Mouse (Mus musculus) gastrocnemius, postnatal 36 days (tissue): ENCODE results near the gene Trak1. TPM values are rescaled to one million over a fixed set of nuclear protein-coding genes. Genes with fewer than 3 reads are reported as not detected.
A peak's percentile ranks its signal among the peaks of the same experiment; 100 is the strongest.

Source experiments
- DNase-seq, 2 experiments: peaks; one replicate each; pipeline ENCODE4 v3.0.0; 2022
- intact Hi-C: fragments of 180-260 bp; cut with DNase I; formaldehyde crosslinking; loops from one replicate; pipeline ENCODE4 v1.15.1; 2025
- total RNA-seq, 2 experiments: library from RNA; stranded (reverse); gene quantifications; 2 replicates each; pipeline ENCODE4 v1.2.3; 2021

Gene Trak1
- total RNA-seq, 2 experiments from 2014 or later = 182 to 188 TPM

DNA sequence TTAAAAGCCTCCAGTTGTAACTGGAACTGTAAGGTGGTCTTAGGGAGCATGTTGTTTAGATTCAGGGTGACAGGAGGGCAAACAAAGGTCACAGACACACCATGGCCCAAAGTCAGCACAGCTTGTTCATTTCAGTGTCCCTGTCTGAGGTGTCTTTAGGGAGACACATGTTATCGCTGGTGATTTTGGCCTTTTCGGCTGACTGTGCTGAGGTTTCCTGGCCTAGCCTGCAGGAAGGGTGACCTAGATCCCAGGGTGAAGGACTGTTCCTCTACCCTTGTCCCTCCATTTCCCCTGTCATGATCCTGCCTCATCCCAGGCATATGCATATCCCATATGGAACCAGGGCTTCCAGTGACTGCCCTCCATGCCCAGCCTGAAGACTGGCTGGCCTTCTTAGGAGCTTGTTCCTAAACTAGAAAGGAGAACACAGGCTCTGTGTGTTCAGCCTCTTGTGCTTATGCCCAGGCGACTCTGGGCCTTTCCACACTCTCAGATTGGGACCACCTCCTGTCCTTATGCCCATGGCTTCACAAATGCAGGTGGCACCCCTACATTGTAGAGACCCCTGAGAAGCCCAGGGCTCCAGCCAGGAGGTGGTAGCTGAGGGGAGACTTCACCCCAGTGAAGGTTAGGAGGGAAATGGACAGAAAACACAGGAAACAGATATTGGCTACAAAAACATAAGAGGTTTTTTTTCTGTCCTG, 62.1 kb downstream of the Trak1 start:
- no peak for DNase-seq
- intact Hi-C loops = no loop called here

DNA sequence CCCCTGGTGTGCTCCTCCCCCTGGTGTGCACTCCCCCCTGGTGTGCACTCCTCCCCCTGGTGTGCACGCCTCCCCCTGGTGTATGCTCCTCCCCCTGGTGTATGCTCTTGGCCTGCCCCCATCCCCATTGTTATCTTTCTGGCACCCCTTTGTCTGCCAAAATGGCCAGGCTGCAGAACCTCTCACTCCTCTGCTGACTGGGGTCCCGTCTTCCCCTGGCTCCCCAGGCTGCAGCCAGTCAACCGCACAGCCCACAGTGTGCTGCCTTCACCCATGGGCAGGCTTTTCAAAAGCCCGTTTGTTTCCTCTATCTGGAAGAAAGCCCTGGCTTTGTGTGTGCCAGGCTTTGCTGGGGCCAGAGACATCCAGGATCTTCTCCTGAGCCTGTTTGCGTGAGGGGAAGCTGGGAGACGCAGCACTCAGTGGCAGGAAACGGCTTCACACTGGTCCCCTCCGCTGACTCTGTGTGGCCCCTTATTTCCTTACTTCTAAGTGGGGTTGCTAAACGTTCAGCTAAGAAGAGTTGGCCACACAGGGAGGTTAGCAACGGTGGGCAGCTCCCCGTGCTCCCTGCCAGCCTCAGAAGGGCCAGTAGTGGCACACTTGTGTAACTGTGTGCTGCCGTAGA, 63.1 kb downstream of the Trak1 start:
- no peak for DNase-seq
- intact Hi-C loops = no loop called here

DNA sequence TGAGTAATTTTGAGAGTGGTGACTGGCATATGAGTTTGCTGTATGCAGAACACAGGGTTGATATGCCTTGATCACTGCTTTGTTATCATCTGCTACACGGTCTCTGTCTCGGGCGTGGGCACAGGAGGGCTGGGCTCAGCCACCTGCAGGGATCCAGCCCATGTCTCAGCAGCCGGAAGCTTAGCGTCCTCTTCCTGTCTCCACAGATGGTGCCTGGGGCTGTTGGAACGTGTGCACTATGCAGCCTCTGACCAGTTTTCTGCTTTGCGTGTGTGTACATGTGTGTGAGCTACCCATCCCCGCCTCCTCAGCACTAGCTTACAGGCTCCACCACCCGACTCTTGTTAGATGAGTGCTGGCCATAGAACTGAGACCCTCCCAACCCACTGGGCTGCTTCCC, 63.7 kb downstream of the Trak1 start:
- intact Hi-C loops = no loop called here
- no peak for DNase-seq

DNA sequence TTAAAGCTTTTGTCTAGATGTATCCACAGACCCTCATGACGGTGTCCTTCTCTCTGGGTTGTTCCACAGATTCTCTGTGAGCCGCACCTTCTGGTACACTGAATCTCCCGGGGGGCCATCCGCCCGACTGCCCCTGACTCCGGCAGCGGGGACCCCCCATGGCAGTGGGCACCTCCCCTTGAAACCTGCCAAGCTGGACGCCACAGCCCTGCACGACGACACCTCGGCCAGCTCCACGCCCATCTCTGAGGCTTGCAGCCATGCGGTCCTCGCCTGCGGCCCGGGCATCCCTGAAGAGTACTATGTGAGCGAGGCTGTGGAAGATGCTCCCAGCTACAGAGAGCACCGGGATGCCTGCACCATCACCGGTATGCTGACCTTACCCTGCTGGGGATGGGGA, 66.6 kb downstream of the Trak1 start:
- no peak for DNase-seq
- intact Hi-C loops = no loop called here

DNA sequence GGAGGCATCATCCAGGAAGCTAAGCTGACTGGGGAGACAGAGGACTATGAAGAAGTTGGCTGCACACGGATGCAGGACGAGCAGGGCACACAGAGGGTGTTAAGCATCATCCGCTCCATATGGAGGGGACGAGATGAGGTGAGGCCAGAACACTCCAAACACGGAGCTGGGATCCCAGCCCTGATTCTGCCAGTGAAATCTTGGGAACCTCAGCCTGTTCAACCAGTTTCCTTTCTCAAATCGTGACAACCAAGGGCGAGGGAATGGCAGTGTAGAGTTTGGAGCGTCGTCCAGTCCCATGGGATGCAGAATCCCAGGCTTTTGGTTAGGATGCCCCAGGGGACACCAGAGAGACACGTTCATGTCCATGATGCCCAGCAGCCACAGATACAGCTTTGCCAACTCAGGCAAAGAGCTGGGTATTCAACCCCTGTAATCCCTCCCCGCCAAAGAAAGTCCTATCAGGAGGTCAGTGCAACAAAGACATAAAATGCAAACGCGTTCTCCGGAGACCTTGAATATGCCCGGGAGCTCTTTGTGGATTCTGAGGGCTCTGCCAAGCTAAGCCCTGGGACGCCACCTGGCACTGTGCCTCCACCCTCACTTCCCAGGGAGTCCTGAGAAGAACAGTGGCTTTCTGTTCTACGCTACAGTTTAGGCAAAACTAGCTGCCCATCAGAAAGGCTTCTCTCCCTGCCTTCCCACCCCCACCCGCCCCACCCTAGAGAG, 69.0 kb downstream of the Trak1 start:
- peak in 1 of 2 experiments; percentile 57 for DNase-seq
- intact Hi-C loops = no loop called here

DNA sequence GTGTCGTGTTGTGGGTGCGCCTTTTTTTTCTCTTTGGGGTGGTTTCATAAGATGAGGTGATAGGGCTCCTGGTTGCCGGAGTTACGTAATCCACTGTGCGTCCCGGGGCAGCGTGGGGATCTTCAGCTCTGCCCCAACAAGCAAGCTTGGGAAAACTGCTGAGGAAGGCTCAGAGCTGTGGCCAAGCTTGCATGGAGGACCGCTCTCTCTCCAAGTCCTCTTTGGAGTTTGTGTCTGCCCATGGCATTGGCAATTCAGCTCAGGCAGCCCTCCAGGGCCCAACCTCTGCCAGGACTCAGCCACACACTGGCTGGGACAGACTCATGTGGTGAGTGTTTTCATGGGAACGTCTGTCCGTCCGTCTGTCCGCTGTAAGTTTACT, 69.6 kb downstream of the Trak1 start:
- intact Hi-C loops = no loop called here
- peak; percentile 65 to 71 for DNase-seq

DNA sequence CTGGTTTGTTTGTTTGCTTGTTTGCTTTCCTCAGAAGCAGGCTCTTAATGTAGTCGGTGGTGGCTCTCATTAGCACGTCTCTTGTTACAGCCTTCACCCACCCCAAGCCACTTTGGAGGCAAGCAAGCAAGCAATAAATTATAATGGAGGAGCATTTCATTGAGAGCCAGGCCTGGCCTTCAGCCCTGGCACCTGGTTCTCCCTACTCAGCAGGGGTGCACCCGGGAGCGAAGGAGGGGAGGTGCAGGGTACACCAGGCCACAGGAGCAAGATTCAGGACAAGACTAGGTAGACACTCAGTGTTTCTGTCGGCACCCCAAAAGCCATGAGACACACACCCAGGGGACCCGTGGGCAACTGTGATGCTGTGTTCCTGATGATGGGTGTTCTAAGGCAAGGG, 72.3 kb downstream of the Trak1 start:
- DNase-seq = peak in 1 of 2 experiments; percentile 40
- intact Hi-C loops = no loop called here

DNA sequence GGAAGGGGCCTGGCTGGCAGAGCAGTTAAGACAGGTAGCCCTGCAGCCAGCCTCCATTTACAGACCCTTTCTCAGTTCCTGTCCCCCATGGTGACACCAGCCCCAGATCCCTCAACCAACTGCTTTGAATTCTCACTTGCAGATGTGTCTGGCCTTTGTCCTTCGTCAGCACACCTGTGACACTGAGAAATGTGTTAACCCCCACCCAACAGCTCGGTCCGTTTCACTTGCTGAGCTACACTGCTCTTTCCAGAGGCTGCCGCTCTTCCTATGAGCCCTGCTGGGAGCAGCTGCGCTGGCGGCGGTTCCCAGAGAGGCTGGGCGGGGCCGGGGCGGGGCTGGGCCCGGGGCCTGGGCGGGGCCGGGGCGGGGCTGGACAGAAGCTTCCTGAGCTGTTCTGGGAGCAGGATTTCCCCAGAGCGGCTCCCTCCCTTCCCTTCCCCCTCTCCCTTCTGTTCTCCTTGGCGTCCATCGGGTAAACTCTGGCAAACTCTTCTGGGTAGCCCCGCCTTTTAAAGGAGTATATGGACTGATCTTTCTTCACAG, 74.1 kb downstream of the Trak1 start:
- intact Hi-C loops = loop anchor here (5.0 kb wide), 1 partner anchor 74 kb away; the partner anchor contains the start of gene Trak1
- peak; percentile 52 to 73 for DNase-seq

DNA sequence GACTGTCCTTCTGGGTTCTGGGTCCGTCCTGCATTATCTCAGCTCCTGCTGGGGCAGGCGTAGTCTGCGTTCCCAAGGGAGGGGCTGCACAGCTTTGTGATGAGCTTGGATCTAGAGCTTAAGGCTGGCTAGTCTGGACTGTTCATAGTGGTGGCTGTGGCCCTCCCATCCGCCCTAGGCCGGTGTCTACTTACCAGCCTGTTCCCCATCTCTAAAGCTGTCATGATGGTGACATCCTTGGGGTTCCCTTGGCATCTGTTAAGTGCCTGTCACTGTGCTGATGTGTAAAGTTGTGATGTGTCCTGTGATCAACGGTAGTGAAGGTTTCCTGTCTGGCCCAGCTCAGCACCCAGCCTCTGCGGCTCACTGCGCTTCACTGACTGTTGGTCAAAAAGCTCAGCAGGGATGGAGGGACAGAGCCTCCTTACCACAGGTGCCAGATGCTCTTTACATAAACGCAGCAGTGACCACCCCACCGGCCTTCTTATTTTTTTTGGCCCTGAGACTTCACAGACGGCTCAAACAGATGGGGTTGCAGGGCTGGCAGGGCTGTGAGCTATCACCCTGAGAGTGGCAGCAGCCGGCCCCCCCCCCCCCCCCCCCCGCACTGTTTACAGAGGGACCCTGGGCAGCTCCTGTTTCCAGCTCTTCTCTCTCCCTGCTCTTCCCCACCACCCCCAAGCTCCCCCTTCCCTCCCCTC, 74.8 kb downstream of the Trak1 start:
- no peak for DNase-seq
- intact Hi-C loops = loop anchor here (2.0 to 5.0 kb wide), 2 partner anchors 75 to 125 kb away; partner anchors contain the start of gene Trak1

DNA sequence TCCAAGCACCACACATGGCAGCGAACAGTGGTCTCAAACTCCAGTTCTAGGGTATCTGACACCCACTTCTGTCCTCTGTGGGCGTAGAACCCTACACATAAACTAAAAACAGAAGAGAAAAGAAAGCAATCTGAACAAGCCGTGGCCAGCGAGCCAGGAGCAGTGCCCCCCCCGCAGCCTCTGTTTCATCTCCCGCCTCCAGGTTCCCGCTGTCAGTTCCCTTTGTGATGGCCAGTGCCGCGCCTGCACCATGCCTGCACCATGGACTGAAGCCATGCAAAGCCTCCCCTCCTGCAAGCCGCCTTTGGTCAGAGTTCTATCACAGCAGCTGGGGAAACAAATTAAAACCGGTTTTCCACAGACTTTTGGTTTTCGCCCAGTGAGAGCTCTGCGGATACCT, 75.8 kb downstream of the Trak1 start:
- intact Hi-C loops = loop anchor here (2.0 to 5.0 kb wide), 2 partner anchors 76 to 126 kb away; partner anchors contain the start of gene Trak1
- DNase-seq = no peak

DNA sequence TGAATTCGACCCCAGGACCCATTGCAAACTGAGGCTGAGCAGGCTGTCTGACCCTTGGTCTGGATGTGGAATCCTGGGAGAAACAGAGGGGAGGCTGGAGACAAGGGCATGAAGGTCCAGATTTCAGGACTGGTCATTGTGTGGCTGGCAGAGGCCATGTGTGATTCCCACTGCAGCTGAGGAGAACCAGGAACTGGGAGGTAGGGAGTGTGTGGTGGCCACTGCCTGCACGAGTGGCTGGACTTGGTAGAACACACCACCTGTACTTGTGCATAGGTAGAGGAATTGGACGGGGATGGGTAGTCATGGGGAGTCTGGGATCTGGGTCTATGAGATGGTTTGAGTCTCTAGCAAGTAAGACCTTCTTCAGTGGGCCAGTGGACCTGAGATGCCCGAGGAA, 76.2 kb downstream of the Trak1 start:
- intact Hi-C loops = loop anchor here (2.0 to 5.0 kb wide), 2 partner anchors 76 to 127 kb away; partner anchors contain the start of gene Trak1
- DNase-seq = no peak

DNA sequence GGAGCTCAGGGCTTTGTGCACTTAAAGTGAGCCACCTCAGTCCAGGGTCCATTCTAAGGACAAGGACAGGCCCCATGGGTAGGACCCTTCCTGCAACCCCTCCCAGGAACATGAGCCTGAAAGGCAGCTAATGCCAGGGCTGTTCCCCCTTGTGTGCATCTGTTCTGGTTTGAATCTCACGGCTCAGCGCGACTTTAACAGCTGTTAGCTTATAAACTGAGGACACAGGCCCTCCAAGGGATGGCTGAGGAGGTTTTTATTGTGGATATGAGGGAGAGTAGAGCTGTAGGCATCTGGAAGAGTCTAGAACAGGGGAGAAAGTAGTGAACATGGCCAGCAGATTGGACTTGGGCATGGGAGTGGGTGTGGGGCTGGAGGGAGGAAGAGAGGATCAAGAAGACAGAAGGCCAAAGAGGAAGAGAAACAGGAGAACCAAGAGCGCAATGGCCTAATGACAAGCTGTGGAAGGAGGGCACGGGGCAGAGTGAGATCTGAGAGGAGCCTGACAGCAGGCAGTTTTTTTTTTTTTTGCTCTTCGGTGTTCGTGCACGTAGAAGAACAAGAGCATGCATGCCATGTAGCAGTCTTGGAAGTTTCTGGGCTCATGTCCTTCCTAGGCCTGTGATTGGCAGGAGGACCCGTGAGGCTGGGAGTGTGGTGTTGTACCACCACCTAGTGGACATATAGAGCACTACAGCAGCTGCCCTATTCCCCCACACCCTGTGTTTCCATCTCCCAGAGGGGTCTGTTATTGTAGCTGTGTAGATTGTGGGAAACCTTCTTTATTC, 77.0 kb downstream of the Trak1 start:
- DNase-seq = peak in 1 of 2 experiments; percentile 58
- intact Hi-C loops = loop anchor here (1.0 to 5.0 kb wide), 2 partner anchors 77 to 93 kb away; partner anchors contain the start of gene Trak1

DNA sequence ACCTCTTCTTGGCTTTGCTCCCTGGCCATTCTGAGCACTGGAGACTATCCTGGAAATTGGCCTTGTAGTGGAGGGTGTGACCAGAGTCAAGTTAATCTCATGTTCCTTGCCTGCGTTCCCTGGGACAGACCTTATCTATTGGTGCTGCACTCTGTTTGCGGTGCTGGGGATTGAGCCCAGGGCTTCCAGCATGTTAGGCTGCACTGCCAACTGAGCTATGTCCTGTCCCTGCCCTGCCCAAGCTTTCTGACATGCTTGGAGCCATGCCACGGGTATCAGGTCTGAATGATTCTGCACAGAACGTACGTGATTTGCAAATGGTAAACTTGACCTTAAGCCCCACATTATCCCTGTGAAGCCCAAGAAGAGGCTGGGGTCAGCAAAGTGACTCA, 77.6 kb downstream of the Trak1 start:
- intact Hi-C loops = loop anchor here (1.0 to 5.0 kb wide), 2 partner anchors 78 to 94 kb away; partner anchors contain the start of gene Trak1

DNA sequence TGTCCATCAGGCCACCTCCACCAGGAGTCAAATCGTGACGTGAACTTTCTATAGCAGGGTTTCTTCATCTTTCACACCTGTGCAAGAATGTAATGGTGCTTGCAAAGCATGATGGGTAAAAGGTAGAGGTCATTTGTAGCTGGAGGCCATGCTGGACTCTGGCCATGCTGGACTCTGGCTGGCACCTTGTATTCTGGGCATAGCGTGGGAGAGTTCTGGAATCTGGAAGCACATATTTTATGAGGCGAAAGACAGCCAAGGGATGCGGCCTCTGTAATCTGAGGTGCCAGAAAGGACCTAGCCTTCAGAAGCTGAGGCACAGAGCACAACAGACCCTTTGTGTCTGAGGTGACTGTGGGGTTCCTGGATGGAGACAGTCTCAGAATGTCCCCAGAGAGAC, 78.8 kb downstream of the Trak1 start:
- intact Hi-C loops = no loop called here
- DNase-seq = no peak

More for the DNA sequence above, 77.6 kb downstream of the Trak1 start:
- DNase-seq = no peak

DNA sequence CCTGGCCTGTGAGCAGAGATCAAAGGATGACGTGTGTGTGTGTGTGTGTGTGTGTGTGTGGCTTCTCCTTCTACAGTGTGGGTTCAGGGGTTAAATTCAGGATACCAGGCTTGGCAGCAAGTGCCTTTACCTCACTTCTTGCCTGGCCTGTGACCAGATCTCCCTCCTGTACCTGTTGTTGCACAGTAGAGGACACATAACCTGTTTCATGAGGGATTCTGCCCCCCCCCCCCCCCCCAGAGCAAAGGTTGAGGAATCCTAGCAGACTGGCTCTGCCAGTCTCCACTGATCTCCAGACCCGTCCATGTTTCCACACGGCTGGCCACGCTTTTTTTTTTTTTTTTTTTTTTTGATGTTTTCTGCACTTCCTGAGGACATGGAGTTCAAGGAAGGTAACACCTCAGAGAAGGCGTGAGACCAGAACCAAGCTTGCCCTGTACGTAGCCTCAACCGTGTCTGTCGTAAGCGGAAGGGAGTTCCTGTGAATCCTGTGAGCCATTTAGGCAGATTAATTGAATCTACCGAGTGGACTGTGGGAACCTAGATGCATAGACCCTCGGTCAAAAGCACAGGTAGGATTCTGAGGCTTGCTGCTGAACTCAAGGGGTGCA, 83.1 kb downstream of the Trak1 start:
- intact Hi-C loops = loop anchor here (5.0 kb wide), 2 partner anchors 227 to 788 kb away; no protein-coding TSS in a partner anchor
- no peak for DNase-seq

DNA sequence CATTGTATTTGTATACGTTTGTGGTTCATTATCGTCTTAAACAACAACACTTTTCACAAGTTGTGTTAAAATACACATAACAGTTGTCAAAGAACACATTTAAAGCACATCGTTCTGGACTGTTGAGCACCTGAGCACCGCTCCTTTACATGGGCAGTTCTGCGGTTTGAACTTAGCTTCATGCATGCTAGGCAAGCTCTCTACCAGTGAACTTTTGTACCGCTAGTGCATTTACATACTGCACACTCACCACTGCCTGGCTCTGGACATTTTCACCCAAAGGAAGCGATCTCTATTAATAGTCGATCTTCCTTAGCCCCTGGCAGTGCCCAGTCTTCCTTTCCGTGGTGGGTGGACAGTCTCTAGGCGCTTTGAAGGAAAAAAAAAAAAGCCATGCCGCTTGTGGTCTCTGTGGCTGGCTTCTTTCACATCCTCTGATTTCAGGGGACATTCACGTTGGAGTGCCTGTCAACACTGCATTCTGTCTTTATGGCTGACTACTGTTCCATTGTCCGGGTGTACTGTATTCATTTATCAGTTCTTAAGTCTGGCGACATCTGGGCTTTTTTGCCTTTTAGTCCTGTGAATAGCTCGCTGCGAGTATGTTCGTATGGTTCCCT, 84.5 kb downstream of the Trak1 start:
- no peak for DNase-seq
- intact Hi-C loops = loop anchor here (5.0 kb wide), 2 partner anchors 226 to 789 kb away; no protein-coding TSS in a partner anchor

DNA sequence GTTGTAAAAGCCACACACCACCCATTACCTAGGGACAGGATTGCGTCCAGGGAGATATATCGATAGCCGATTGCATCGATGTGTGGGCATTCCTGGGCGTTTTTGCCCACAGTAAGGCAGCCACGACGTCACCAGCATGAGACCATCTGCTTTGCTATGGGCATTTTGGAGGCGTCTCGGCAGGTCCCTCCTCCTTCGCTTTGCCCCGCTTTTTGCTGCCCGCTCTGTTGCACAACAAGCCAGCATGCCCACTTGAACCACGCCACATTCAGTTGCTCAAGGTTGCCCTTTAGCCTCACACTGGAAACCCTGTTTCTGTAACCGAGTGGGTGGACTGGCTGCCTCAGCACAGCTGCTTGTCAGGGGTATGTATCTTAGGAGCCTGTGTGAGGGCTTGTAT, 85.3 kb downstream of the Trak1 start:
- intact Hi-C loops = loop anchor here (5.0 kb wide), 2 partner anchors 225 to 790 kb away; no protein-coding TSS in a partner anchor
- DNase-seq = no peak

DNA sequence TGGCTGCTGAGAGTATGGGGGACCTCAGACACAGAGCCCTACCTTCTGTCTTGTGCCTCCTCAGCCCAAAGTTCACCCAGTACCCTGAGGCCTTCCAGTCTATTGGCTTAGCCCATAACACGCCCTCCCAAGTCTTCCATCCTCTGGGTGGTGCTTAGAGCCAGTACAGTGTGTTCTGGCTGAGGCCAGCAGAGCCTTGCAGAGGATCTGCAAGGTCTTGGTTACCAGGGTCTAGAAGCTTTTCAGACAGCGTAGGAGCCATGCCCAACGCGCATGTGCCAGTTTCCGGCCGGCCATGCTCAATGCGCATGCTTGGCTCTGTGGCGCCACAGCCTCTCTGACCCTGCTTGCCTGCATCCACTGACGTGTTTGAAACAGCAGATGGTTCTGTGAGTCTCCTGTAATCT, 85.9 kb downstream of the Trak1 start:
- intact Hi-C loops = loop anchor here (5.0 kb wide), 2 partner anchors 224 to 791 kb away; no protein-coding TSS in a partner anchor
- no peak for DNase-seq
